Mouse (Mus musculus): Measurements from ENCODE around the gene Hdhd5.

DNA sequence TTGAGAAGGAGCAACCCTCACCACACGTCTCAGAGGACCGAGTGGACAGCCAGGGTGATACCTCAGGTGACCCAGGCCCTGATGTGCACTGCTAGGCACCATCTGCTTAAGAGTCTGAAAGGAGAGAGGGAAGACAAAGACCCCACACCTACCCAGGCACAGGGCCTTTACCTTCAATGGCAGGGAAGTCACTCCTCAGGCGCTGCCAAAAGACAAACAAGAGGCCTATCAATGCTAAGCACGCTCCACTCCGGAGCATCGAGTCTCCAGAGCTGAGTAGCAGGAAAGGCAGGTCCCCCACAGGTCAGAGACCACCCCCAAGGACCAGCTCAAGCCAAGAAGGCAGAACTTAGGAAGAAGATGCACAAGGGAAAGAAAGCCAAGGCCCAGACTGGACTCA is 14.2 kb downstream of the Hdhd5 start:
- TF ChIP-seq RCOR1 (IDR thresholded peaks at IDR 0.05; ENCODE audit: low read depth, low read length) (no peak), EP300 (IDR thresholded peaks at IDR 0.05; ENCODE audit: low read depth in 1 of 2, low read length in 2 of 2) (no peak), POLR2A (IDR thresholded peaks at IDR 0.05; ENCODE audit: control insufficient read depth in 1 of 2, insufficient read depth in 1 of 2, low read depth in 1 of 2, low read length in 2 of 2, poor library complexity in 1 of 2) (no peak), ZKSCAN1 (IDR thresholded peaks at IDR 0.05; ENCODE audit: low read depth, low read length) (no peak), HCFC1 (IDR thresholded peaks at IDR 0.05; ENCODE audit: low read depth, low read length) (no peak), MYB (IDR thresholded peaks at IDR 0.05; ENCODE audit: low read depth, low read length) (no peak), TAL1 (IDR thresholded peaks at IDR 0.05; ENCODE audit: low read length) (no peak), ZC3H11A (IDR thresholded peaks at IDR 0.05; ENCODE audit: low read depth, low read length) (no peak), ZNF384 (IDR thresholded peaks at IDR 0.05; ENCODE audit: low read depth, low read length) (no peak), CTCF (IDR thresholded peaks at IDR 0.05 in 2 of 3, conservative IDR thresholded peaks at IDR 0.05 in 1 of 3; ENCODE audit: control insufficient read depth in 1 of 3, insufficient read depth in 1 of 3, low read depth in 2 of 3, low read length in 3 of 3, poor library complexity in 1 of 3, severe bottlenecking in 1 of 3) (no peak), POLR2AphosphoS5 (IDR thresholded peaks at IDR 0.05; ENCODE audit: borderline replicate concordance, low read depth, low read length) (no peak), TBP (IDR thresholded peaks at IDR 0.05; ENCODE audit: low read depth, low read length) (no peak)
